Mouse (Mus musculus): ENCODE results near the gene Dapl1. TPM values are rescaled to one million over a fixed set of nuclear protein-coding genes. Genes with fewer than 3 reads are reported as not detected.

Dapl1 gene
- total and polyA plus RNA-seq, 2 experiments = not detected

- WGBS = 97% methylated on average over 8 of the region's 8 CpGs
- no peak for TF ChIP-seq POLR2A (IDR thresholded peaks at IDR 0.05; ENCODE audit: extremely low read depth, insufficient read depth, low read length)
- TF ChIP-seq CTCF (IDR thresholded peaks at IDR 0.05; ENCODE audit: low read depth, low read length) = no peak
- Histone ChIP-seq H3K4me1 (ENCODE audit: control insufficient read depth, insufficient read depth, low read length) (no peaks in the 10 kb centered on the region), H3K79me2 (ENCODE audit: control insufficient read depth, insufficient read depth, low read length) (no peaks in the 10 kb centered on the region), H3K4me3 (ENCODE audit: insufficient read depth, low read depth, low read length) (no peak overlapping the region), H3K27ac (replicated peaks; ENCODE audit: insufficient read depth, low read depth, low read length) (no peak overlapping the region), H3K36me3 (ENCODE audit: control insufficient read depth, insufficient read depth, low read length) (no peaks in the 10 kb centered on the region), H3K27me3 (ENCODE audit: control insufficient read depth, insufficient read depth, low read length) (no peaks in the 10 kb centered on the region), H3K9ac (ENCODE audit: low read depth, low read length) (no peak overlapping the region)
- DNase-seq (ENCODE audit: extremely low read depth, low read depth, low spot score) = no peak
These were observed 14.7 kb downstream of the Dapl1 start for GRCm38 (mm10) chr2:59499146-59499545.

GRCm38 (mm10) chr2:59499717-59500116 lies 15.3 kb downstream of the Dapl1 start:
- DNase-seq (ENCODE audit: extremely low read depth, low read depth, low spot score) = no peak
- 91% methylated on average over 2 of the region's 2 CpGs for WGBS
- Histone ChIP-seq H3K4me3 (ENCODE audit: insufficient read depth, low read depth, low read length) (no peak overlapping the region), H3K36me3 (ENCODE audit: control insufficient read depth, insufficient read depth, low read length) (no peaks in the 10 kb centered on the region), H3K27ac (replicated peaks; ENCODE audit: insufficient read depth, low read depth, low read length) (no peak overlapping the region), H3K79me2 (ENCODE audit: control insufficient read depth, insufficient read depth, low read length) (no peaks in the 10 kb centered on the region), H3K4me1 (ENCODE audit: control insufficient read depth, insufficient read depth, low read length) (no peaks in the 10 kb centered on the region), H3K9ac (ENCODE audit: low read depth, low read length) (no peak overlapping the region), H3K27me3 (ENCODE audit: control insufficient read depth, insufficient read depth, low read length) (no peaks in the 10 kb centered on the region)
- TF ChIP-seq POLR2A (IDR thresholded peaks at IDR 0.05; ENCODE audit: extremely low read depth, insufficient read depth, low read length) (no peak), CTCF (IDR thresholded peaks at IDR 0.05; ENCODE audit: low read depth, low read length) (no peak)

GRCm38 (mm10) chr2:59509061-59509460 lies 24.6 kb downstream of the Dapl1 start:
- Histone ChIP-seq H3K27ac (replicated peaks; ENCODE audit: insufficient read depth, low read depth, low read length) (no peak overlapping the region), H3K36me3 (ENCODE audit: control insufficient read depth, insufficient read depth, low read length) (no peaks in the 10 kb centered on the region), H3K9ac (ENCODE audit: low read depth, low read length) (no peak overlapping the region), H3K27me3 (ENCODE audit: control insufficient read depth, insufficient read depth, low read length) (peaks cover 5% of the 10 kb centered on the region; the same call in 1 of the 2 replicates), H3K79me2 (ENCODE audit: control insufficient read depth, insufficient read depth, low read length) (no peaks in the 10 kb centered on the region), H3K4me3 (ENCODE audit: insufficient read depth, low read depth, low read length) (no peak overlapping the region), H3K4me1 (ENCODE audit: control insufficient read depth, insufficient read depth, low read length) (no peaks in the 10 kb centered on the region)
- no peak for DNase-seq (ENCODE audit: extremely low read depth, low read depth, low spot score)
- TF ChIP-seq CTCF (IDR thresholded peaks at IDR 0.05; ENCODE audit: low read depth, low read length) (no peak), POLR2A (IDR thresholded peaks at IDR 0.05; ENCODE audit: extremely low read depth, insufficient read depth, low read length) (no peak)
- 86% methylated on average over 4 of the region's 4 CpGs for WGBS

GRCm38 (mm10) chr2:59510416-59510815 lies 26.0 kb downstream of the Dapl1 start:
- no peak for DNase-seq (ENCODE audit: extremely low read depth, low read depth, low spot score)
- no peaks in the 10 kb centered on the region for H3K79me2 ChIP-seq (ENCODE audit: control insufficient read depth, insufficient read depth, low read length)
- TF ChIP-seq POLR2A (IDR thresholded peaks at IDR 0.05; ENCODE audit: extremely low read depth, insufficient read depth, low read length) = no peak
- no peak for TF ChIP-seq CTCF (IDR thresholded peaks at IDR 0.05; ENCODE audit: low read depth, low read length)
- H3K4me3 ChIP-seq (ENCODE audit: insufficient read depth, low read depth, low read length) = no peak overlapping the region
- peaks cover 5% of the 10 kb centered on the region; the same call in 1 of the 2 replicates for H3K27me3 ChIP-seq (ENCODE audit: control insufficient read depth, insufficient read depth, low read length)
- WGBS = 57% methylated on average over 9 of the region's 9 CpGs
- H3K27ac ChIP-seq (replicated peaks; ENCODE audit: insufficient read depth, low read depth, low read length) = no peak overlapping the region
- H3K36me3 ChIP-seq (ENCODE audit: control insufficient read depth, insufficient read depth, low read length) = no peaks in the 10 kb centered on the region
- H3K9ac ChIP-seq (ENCODE audit: low read depth, low read length) = no peak overlapping the region
- H3K4me1 ChIP-seq (ENCODE audit: control insufficient read depth, insufficient read depth, low read length) = no peaks in the 10 kb centered on the region

DNA sequence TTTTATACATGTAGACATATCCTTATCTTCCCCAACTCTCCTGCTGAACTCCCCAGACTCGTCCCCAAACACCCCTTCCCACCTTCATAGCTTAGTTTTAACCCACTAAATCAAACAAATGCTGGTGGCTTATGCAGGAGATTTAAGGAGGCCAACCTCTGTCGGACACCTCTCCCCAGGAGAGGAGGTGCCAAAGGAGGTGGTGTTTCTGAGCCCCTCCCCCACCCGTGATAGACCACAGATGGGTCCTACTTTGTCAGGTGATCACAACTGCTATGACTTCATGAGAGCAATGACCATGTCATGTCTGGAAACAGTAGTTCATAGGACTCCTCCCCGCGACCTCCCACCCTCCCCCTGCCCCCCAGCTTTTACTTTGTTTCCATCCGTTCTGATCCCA lies 26.4 kb downstream of the Dapl1 start:
- H3K4me1 ChIP-seq (ENCODE audit: control insufficient read depth, insufficient read depth, low read length) = no peaks in the 10 kb centered on the region
- TF ChIP-seq POLR2A (IDR thresholded peaks at IDR 0.05; ENCODE audit: extremely low read depth, insufficient read depth, low read length) (no peak), CTCF (IDR thresholded peaks at IDR 0.05; ENCODE audit: low read depth, low read length) (no peak)
- H3K36me3 ChIP-seq (ENCODE audit: control insufficient read depth, insufficient read depth, low read length) = no peaks in the 10 kb centered on the region
- no peak overlapping the region for H3K9ac ChIP-seq (ENCODE audit: low read depth, low read length)
- 66% methylated on average over 6 of the region's 6 CpGs for WGBS
- no peak overlapping the region for H3K27ac ChIP-seq (replicated peaks; ENCODE audit: insufficient read depth, low read depth, low read length)
- H3K4me3 ChIP-seq (ENCODE audit: insufficient read depth, low read depth, low read length) = no peak overlapping the region
- DNase-seq (ENCODE audit: extremely low read depth, low read depth, low spot score) = no peak
- peaks cover 5% of the 10 kb centered on the region; the same call in 1 of the 2 replicates for H3K27me3 ChIP-seq (ENCODE audit: control insufficient read depth, insufficient read depth, low read length)
- H3K79me2 ChIP-seq (ENCODE audit: control insufficient read depth, insufficient read depth, low read length) = no peaks in the 10 kb centered on the region

DNA sequence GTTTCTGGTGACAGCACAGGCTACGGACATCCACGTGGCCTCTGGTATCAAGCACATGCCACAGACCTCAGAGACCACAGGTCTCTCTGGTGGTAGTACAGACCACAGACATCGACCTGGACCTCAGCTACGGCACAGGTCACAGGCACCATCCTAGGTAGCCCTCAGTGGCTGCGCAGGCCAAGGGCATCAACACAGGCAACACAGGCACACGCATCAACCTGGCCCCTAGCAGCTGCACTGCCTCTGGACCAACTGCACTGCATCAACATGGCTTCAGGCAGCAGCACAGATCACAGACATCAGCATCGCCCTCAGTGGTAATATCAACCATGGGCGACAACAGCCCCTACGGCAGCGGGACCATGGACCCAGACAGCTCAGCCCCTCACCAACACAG lies 36.2 kb downstream of the Dapl1 start:
- Histone ChIP-seq H3K9ac (ENCODE audit: low read depth, low read length) (no peak overlapping the region), H3K27ac (replicated peaks; ENCODE audit: insufficient read depth, low read depth, low read length) (no peak overlapping the region), H3K36me3 (ENCODE audit: control insufficient read depth, insufficient read depth, low read length) (no peaks in the 10 kb centered on the region), H3K4me1 (ENCODE audit: control insufficient read depth, insufficient read depth, low read length) (no peaks in the 10 kb centered on the region; the same call in 1 of the 2 replicates), H3K79me2 (ENCODE audit: control insufficient read depth, insufficient read depth, low read length) (no peaks in the 10 kb centered on the region), H3K27me3 (ENCODE audit: control insufficient read depth, insufficient read depth, low read length) (no peaks in the 10 kb centered on the region), H3K4me3 (ENCODE audit: insufficient read depth, low read depth, low read length) (no peak overlapping the region)
- TF ChIP-seq POLR2A (IDR thresholded peaks at IDR 0.05; ENCODE audit: extremely low read depth, insufficient read depth, low read length) = no peak
- no peak for TF ChIP-seq CTCF (IDR thresholded peaks at IDR 0.05; ENCODE audit: low read depth, low read length)
- no peak for DNase-seq (ENCODE audit: extremely low read depth, low read depth, low spot score)
- WGBS = 91% methylated on average over 10 of the region's 10 CpGs

Data from liver, adult 2 months (tissue).